In genomic region chr7:106270947-106271346, GRCm38 (mm10) we compare ENCODE assay signal across 10 mouse cellular contexts. TPM values are rescaled to one million over a fixed set of nuclear protein-coding genes. Genes with fewer than 3 reads are reported as not detected.
DNase-seq lines count a peak whose midpoint lies in the region; ATAC-seq lines count a peak whose summit lies in the region.
"Not testable (repeated sequence)": the region's sequence is repeated elsewhere in the genome, so short reads cannot be mapped to it uniquely, and the experiment has no call there.
"Had no signal": no experiment of that assay in that cellular context is flagged by ENCODE, and none has a peak within 500 bp of the region (broad histone marks: within the 10 kb centered on the region; RNA-seq: fewer than 3 reads in every experiment).

No protein-coding gene starts in this region.

- H3K27me3 ChIP-seq in splenic B cell, adult 2 months (ENCODE audit: control insufficient read depth, insufficient read depth, low read length, poor library complexity, severe bottlenecking): not testable (repeated sequence)

- peak; percentile 89 for DNase-seq in 416B (ENCODE audit: low read depth)
- peak; percentile 65 for DNase-seq in CD4-positive helper T cell, adult 2 months (ENCODE audit: low read depth, low spot score)
- DNase-seq in lung, postnatal 36 days: peak; percentile 15
- DNase-seq in naive thymus-derived CD4-positive, alpha-beta T cell, adult 2 months (ENCODE audit: low read depth): peak; percentile 13
- peak; percentile 19 for DNase-seq in splenic B cell, adult 2 months (ENCODE audit: low read depth, low spot score)

- not testable (repeated sequence) for H3K36me3 ChIP-seq in splenic B cell, adult 2 months (ENCODE audit: control insufficient read depth, insufficient read depth, low read length, poor library complexity, severe bottlenecking)

- ATAC-seq in CD4-positive, CD25-positive, alpha-beta regulatory T cell, adult 4 months: peak; percentile 74
- peak; percentile 40 for ATAC-seq in activated CD4-positive, CD25-positive, alpha-beta regulatory T cell, adult 4 months
- peak; percentile 25 for ATAC-seq in inflammation-experienced regulatory T-cells, adult 6 months

RNA-seq across cellular contexts. Expression of gene Gvin1, which starts 55.8 kb away (rescaled TPM):
- polyA plus RNA-seq in CD4-positive, CD25-positive, alpha-beta regulatory T cell, adult 4 months (2017; shearing (Covaris generic)): 100 to 1,000 TPM; 112 to 113 TPM
- 100 to 1,000 TPM; 108 to 118 TPM for polyA plus RNA-seq in activated CD4-positive, CD25-positive, alpha-beta regulatory T cell, adult 4 months (2017; shearing (Covaris generic))
- polyA plus RNA-seq in inflammation-experienced regulatory T-cells, adult 6 months (2017; shearing (Covaris generic)): 100 to 1,000 TPM in 1 of 3 experiments, 10 to 100 TPM in 2; 79.1 to 101 (median 99.8) TPM
- polyA plus RNA-seq: embryonic facial prominence, embryonic 11.5 days; erythroblast, embryonic 14.5 days had no signal

Comparison
In these comparisons a context has a peak if more than half of its experiments do, and no peak if none do; other contexts are left out.
1. Peak in every context shown above with its lines: DNase-seq and ATAC-seq.
2. DNase-seq: peak in every context shown above with its lines; median percentile 89 in 416B; 65 in CD4-positive helper T cell, adult 2 months; 19 in splenic B cell, adult 2 months; 15 in lung, postnatal 36 days; 13 in naive thymus-derived CD4-positive, alpha-beta T cell, adult 2 months.